Mouse (Mus musculus) heart, embryonic 11.5 days (tissue): ENCODE measurements around the gene Gnb2. TPM values are rescaled to one million over a fixed set of nuclear protein-coding genes. Genes with fewer than 3 reads are reported as not detected.
A peak's percentile ranks its signal among the peaks of the same experiment; 100 is the strongest.

Experiments used
- ATAC-seq: fragments of 200-750 bp; cut with Nextera tagmentation; replicated peaks from 2 replicates; pipeline ENCODE4 v1.8.0; 2017; ENCODE audit warnings: moderate library complexity; ENCODE audit not compliant: insufficient number of reproducible peaks, low FRiP score, low TSS enrichment
- H3K27ac ChIP-seq: fragments of 300-500 bp; sonication (generic); 2 replicates; pipeline ENCODE4 v1.5.1; 2014; ENCODE audit warnings: mild to moderate bottlenecking, low read depth, low read length
- H3K27me3 ChIP-seq: fragments of 300-500 bp; sonication (generic); 2 replicates; pipeline ENCODE4 v1.6.1; 2014; ENCODE audit warnings: mild to moderate bottlenecking, low read length, mixed read lengths; ENCODE audit not compliant: control insufficient read depth, insufficient read depth
- H3K36me3 ChIP-seq: fragments of 300-500 bp; sonication (generic); 2 replicates; pipeline ENCODE4 v1.6.1; 2014; ENCODE audit warnings: mild to moderate bottlenecking, low read length, moderate library complexity, mixed read lengths; ENCODE audit not compliant: control insufficient read depth, insufficient read depth
- H3K4me1 ChIP-seq: fragments of 300-500 bp; sonication (generic); 2 replicates; pipeline ENCODE4 v1.6.1; 2014; ENCODE audit warnings: low read length; ENCODE audit not compliant: control insufficient read depth, insufficient read depth
- H3K4me2 ChIP-seq: fragments of 300-500 bp; sonication (generic); 2 replicates; pipeline ENCODE4 v1.6.1; 2014; ENCODE audit warnings: mild to moderate bottlenecking, moderate library complexity
- H3K4me3 ChIP-seq: fragments of 300-500 bp; sonication (generic); 2 replicates; pipeline ENCODE4 v1.5.1; 2014; ENCODE audit warnings: low read depth, low read length
- H3K9ac ChIP-seq: fragments of 300-500 bp; sonication (generic); 2 replicates; pipeline ENCODE4 v1.6.1; 2014; ENCODE audit warnings: mild to moderate bottlenecking, low read depth, low read length, moderate library complexity
- H3K9me3 ChIP-seq: fragments of 300-500 bp; sonication (generic); replicated peaks from 2 replicates; pipeline ENCODE4 v1.6.1; 2016; ENCODE audit warnings: low read length; ENCODE audit not compliant: control insufficient read depth
- WGBS: fragments of 180-500 bp; shearing (Covaris S2); extraction: QIAGEN DNeasy Blood & Tissue Kit; methylation state at CpG from one replicate; pipeline ENCODE4 v1.1.7; 2014; ENCODE audit not compliant: insufficient replicate concordance; 5-methylcytosine and 5-hydroxymethylcytosine counted together
- polyA plus RNA-seq: library from polyadenylated mRNA; unstranded; fragments of >200 nt; fragmentation: Nextera tagmentation; extraction: Ambion mirVana; gene quantifications from 2 replicates; pipeline ENCODE4 v1.2.1, GENCODE M21; 2014

Gnb2 gene
- 307 and 318 TPM in 2 replicates for polyA plus RNA-seq

DNA sequence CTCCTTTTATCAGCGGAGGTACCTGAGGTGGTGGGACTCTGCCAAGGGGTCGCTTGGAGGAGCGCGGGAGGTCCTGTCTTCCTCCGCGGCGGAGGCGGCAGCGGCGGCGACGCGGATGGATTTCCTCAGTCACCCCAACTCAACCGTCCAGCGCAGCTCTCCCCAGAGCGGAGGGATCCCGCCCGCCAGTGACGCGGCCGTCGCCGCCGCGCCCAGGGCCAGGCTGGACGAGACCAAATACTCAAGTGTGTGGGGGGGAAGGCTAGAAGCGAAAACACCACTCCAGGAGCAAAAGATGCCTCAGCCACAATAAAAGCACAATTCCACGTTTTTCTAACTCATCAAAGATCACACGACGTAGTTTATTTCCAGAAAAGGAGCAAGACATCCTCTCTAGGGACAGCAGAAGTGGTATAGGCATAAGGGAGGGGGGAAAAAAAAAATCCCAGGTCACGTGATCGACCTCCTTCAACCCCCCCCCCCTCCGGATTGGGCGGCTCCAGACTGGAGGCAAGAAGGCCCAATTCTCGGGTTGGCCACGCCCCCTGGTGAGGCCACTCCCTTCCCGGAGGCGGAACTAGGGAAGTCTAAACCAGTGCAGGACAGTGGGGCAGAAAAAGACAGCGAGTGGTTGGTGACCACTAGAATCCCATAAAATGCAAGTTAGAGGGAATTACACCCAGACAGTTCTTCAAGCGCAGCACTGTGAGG, at the start of gene Gnb2, which contains the start of gene Epo:
TSS of gene Gnb2 (minus strand) at position 394 of the 711 bp plus-strand sequence.
TSS of gene Epo (minus strand) at position 126 of the 711 bp plus-strand sequence.
- WGBS: 1% methylated on average over 39 of the region's 40 CpGs
- peak; percentile 74 for ATAC-seq

DNA sequence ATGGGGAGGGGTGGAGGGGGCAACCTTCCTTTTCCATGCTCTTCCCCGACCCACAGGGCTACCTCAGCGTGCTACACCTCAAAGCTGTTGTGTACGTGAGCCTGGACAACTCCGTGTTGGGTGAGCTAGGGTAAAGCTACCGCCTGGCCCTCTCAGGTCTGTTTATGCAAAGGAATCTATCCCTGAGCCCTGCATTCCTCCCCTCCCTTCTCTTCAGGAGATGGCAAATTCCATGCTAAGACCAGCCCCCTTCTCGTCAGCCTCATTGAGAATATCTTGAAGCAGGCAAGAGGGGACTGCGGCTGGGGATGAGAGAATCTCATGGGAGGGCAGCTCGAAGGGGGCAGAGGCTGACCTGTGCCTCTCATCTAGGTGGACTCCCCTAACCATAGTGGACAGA, 49.4 kb upstream of the Gnb2 start:
- H3K4me1 ChIP-seq: peaks cover 5% of the 10 kb centered on the region; the same call in 1 of the 2 replicates
- H3K9ac ChIP-seq: no peak overlapping the region
- H3K4me2 ChIP-seq: no peak overlapping the region; the same call in 1 of the 2 replicates
- WGBS: 22% methylated on average over 8 of the region's 8 CpGs
- no peaks in the 10 kb centered on the region for H3K9me3 ChIP-seq
- no peak overlapping the region for H3K4me3 ChIP-seq
- H3K27me3 ChIP-seq: peaks cover 24% of the 10 kb centered on the region
- no peak for ATAC-seq
- H3K36me3 ChIP-seq: no peaks in the 10 kb centered on the region
- H3K27ac ChIP-seq: no peak overlapping the region

More for the DNA sequence above, at the start of gene Gnb2, which contains the start of gene Epo:
- H3K9ac ChIP-seq: peak within 1 kb of the TSS; percentile 72
- H3K4me2 ChIP-seq: peak within 1 kb of the TSS; percentile 99
- peaks cover 16% of the 10 kb centered on the region for H3K36me3 ChIP-seq
- H3K4me3 ChIP-seq: peak within 1 kb of the TSS; percentile 75
- no peaks in the 10 kb centered on the region for H3K27me3 ChIP-seq
- H3K27ac ChIP-seq: peak within 1 kb of the TSS; percentile 41
- H3K9me3 ChIP-seq: no peaks in the 10 kb centered on the region
- H3K4me1 ChIP-seq: peaks cover 3% of the 10 kb centered on the region; the same call in 1 of the 2 replicates

DNA sequence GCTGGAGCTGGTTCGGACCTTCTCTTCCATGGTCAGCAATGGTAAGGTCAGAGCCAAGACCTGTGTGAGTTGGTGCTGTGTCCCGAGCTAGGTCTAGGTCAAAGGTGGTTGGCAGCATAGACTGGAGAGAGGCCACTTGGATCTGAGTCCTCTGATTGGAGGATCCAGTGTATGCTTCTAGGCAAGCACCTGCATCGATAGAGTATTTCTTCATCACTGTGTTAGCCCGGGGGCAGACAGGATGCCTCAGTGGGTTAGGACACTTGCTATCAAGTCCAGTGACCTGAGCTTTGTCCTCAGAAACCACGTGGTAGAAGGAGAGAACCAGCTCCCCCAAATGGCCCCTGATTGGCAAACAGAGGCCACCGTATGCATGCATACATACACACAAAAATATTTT, 46.9 kb upstream of the Gnb2 start:
- Histone ChIP-seq H3K4me1 (peaks cover 5% of the 10 kb centered on the region; the same call in 1 of the 2 replicates), H3K27me3 (peaks cover 24% of the 10 kb centered on the region), H3K27ac (no peak overlapping the region), H3K9ac (no peak overlapping the region), H3K4me2 (no peak overlapping the region), H3K36me3 (no peaks in the 10 kb centered on the region), H3K9me3 (no peaks in the 10 kb centered on the region), H3K4me3 (no peak overlapping the region)
- ATAC-seq: no peak
- WGBS: 71% methylated on average over 6 of the region's 6 CpGs

DNA sequence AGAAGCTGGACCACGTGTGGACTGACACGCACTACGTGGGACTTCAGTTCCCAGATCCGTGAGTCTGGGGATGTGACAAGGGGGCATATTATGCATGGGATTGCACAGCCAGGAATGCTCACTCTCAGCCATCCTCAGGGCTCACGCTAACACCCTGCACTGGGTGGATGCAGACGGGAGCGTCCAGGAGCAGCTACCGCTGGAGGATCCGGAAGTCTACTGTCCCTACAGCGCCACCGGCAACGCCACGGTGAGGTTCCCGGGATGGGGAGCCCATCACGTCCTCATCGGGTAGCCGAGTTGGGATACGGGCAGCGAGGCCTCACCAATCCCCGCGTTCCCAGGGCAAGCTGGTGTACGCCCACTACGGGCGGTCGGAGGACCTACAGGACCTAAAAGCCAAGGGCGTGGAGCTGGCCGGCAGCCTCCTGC, 41.2 kb upstream of the Gnb2 start:
- peaks cover 3% of the 10 kb centered on the region; the same call in 1 of the 2 replicates for H3K4me1 ChIP-seq

DNA sequence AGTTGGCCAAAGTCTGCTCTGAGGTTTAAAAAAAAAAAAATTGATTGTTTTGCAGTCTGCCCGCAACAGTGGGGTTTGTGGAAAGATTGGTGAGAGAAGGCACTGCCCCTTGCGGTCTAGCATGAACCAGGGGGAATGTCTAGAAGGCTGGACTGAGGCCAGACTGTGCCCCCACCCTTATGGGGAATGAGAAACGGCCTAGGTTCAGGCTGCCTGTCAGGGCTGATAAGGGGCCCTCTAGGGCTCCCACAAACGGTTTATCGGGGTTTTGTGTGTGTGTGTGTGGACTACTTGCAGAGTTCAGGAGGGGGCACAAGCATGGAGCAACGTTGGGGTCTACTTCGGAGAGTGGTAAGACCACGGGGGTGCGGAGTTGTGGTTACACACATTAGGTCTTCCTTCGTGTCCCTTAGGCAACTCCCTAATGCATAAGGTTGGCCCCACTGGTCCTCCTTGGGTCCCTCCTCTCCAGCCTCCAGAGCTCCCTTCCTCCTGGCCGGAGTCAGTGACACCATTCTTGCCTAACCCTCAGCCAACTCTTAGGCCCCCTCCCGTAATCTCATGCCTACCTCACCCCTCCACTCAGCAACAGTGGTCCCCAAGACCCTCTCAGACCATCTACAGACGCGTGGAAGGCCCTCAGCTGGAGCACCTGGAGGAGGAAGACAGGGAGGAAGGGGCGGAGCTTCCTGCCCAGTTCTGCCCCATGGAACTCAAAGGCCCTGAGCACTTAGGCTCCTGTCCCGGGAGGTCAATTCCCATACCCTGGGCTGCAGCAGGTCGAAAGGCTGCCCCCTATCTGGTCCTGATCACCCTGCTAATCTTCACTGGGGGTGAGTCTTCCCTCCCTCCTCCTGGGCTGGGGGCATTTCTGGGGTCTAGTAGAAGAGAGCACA, 37.6 kb upstream of the Gnb2 start:
- Histone ChIP-seq H3K4me3 (peak overlapping the region; percentile 2; the same call in 1 of the 2 replicates), H3K27me3 (0 out of 2 replicates have a peak, but pooled peaks cover 2% of the 10 kb centered on the region), H3K4me2 (peak overlapping the region; percentile 49), H3K4me1 (peaks cover 3% of the 10 kb centered on the region; the same call in 1 of the 2 replicates), H3K36me3 (no peaks in the 10 kb centered on the region), H3K9me3 (no peaks in the 10 kb centered on the region), H3K27ac (peak overlapping the region; percentile 10; the same call in 1 of the 2 replicates), H3K9ac (no peak overlapping the region)
- 61% methylated on average over 17 of the region's 17 CpGs for WGBS
- peak; percentile 80 for ATAC-seq

More for the DNA sequence above, 41.2 kb upstream of the Gnb2 start:
- 0 out of 2 replicates have a peak, but pooled peaks cover 2% of the 10 kb centered on the region for H3K27me3 ChIP-seq
- peak overlapping the region; percentile 4; the same call in 1 of the 2 replicates for H3K9ac ChIP-seq
- no peaks in the 10 kb centered on the region for H3K9me3 ChIP-seq
- 6% methylated on average over 27 of the region's 27 CpGs for WGBS
- no peaks in the 10 kb centered on the region for H3K36me3 ChIP-seq
- no peak overlapping the region for H3K27ac ChIP-seq
- ATAC-seq: no peak
- H3K4me2 ChIP-seq: peak overlapping the region; percentile 55
- H3K4me3 ChIP-seq: peak overlapping the region; percentile 26

DNA sequence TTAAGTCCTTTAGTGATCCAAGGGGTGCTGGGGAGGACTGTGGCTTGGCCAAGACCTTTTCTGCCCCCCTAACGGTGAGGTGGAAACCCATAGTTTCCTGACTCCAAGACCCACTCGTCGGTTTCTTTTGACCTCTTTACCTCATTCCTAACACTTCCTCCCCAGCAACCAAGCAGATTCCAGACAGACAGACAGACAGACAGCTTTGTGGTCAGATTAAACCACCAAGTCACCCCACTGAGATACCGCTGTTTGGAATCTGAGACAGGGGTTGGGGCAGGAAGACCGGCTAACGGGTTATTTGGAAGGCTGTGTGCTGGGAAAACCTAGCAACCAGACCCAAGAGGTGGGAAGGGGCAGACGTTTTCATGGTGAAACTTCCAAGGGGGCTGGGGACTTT, 36.9 kb upstream of the Gnb2 start:
- H3K4me3 ChIP-seq: peak overlapping the region; percentile 21; the same call in 1 of the 2 replicates
- H3K9ac ChIP-seq: no peak overlapping the region
- H3K27ac ChIP-seq: no peak overlapping the region; the same call in 1 of the 2 replicates
- no peaks in the 10 kb centered on the region for H3K9me3 ChIP-seq
- WGBS: 47% methylated on average over 7 of the region's 7 CpGs
- H3K4me1 ChIP-seq: peaks cover 3% of the 10 kb centered on the region; the same call in 1 of the 2 replicates
- H3K36me3 ChIP-seq: no peaks in the 10 kb centered on the region
- peak overlapping the region; percentile 31 for H3K4me2 ChIP-seq
- H3K27me3 ChIP-seq: 0 out of 2 replicates have a peak, but pooled peaks cover 2% of the 10 kb centered on the region
- no peak for ATAC-seq

DNA sequence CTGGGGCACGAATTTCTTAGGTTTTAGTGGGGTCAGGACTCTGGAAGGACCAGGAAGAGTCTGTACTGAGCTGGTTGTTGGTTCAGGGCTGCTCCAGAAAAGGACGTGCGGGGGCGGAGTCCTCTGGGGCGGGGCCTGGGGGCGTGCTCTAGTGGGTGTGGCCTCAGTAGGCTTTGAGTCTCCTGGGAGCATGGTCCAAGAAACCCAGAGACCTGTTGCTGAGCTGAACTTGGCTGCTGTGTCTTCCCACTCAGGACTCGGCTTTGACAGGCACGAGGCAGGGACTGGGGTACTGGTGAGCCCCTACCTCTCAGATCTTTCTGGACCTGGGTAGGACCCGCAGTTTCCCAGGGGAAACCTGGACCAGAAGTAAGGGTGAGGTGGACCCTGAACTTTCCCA, 36.4 kb upstream of the Gnb2 start, which contains the start of gene Tfr2:
TSS of gene Tfr2 (plus strand) at position 176 of the 400 bp plus-strand sequence.
- ATAC-seq: peak; percentile 70
- no peaks in the 10 kb centered on the region for H3K9me3 ChIP-seq
- H3K9ac ChIP-seq: no peak within 1 kb of the TSS
- 20% methylated on average over 9 of the region's 9 CpGs for WGBS
- 0 out of 2 replicates have a peak, but pooled peaks cover 2% of the 10 kb centered on the region for H3K27me3 ChIP-seq
- H3K4me3 ChIP-seq: peak within 1 kb of the TSS; percentile 21
- no peaks in the 10 kb centered on the region for H3K36me3 ChIP-seq
- H3K4me2 ChIP-seq: peak within 1 kb of the TSS; percentile 31
- peaks cover 3% of the 10 kb centered on the region; the same call in 1 of the 2 replicates for H3K4me1 ChIP-seq
- no peak within 1 kb of the TSS; the same call in 1 of the 2 replicates for H3K27ac ChIP-seq

DNA sequence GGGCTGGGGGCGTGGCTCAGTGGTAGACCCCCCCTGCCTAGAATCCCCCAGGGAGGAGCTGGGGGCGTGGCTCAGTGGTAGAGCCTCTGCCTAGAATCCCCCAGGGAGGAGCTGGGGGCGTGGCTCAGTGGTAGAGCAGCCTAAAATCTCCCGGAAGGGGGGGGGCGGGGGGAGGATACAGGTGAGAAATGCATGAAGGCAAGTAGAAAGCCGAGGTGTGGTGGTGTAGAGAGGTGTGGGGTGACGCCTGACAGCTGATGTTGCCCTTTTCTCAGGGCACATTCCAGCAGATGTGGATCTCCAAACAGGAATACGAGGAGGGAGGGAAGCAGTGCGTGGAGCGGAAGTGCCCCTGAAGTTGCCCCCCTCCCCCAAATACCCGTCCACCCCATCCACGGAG, 35.7 kb upstream of the Gnb2 start:
- Histone ChIP-seq H3K9ac (no peak overlapping the region), H3K9me3 (no peaks in the 10 kb centered on the region), H3K27me3 (0 out of 2 replicates have a peak, but pooled peaks cover under 1% of the 10 kb centered on the region), H3K4me3 (no peak overlapping the region), H3K36me3 (no peaks in the 10 kb centered on the region), H3K27ac (no peak overlapping the region), H3K4me2 (peak overlapping the region; percentile 31), H3K4me1 (no peaks in the 10 kb centered on the region)
- no peak for ATAC-seq
- 58% methylated on average over 12 of the region's 12 CpGs for WGBS
